Mouse (Mus musculus) gastrocnemius, adult 2 months (tissue): Measurements from ENCODE around the gene Ddx3x. TPM values are rescaled to one million over a fixed set of nuclear protein-coding genes. Genes with fewer than 3 reads are reported as not detected.
A peak's percentile ranks its signal among the peaks of the same experiment; 100 is the strongest.

Experiments
- DNase-seq: peaks from one replicate; pipeline ENCODE4 v3.0.0; 2022
- H3K27ac ChIP-seq: fragments of 200-600 bp; 2 replicates; pipeline ENCODE4 v1.8.1; 2022; ENCODE audit warnings: mild to moderate bottlenecking
- H3K4me3 ChIP-seq: fragments of 200-600 bp; 2 replicates; pipeline ENCODE4 v1.8.1; 2022; ENCODE audit warnings: mild to moderate bottlenecking, moderate library complexity
- CTCF ChIP-seq: fragments of 200-600 bp; IDR thresholded peaks from 2 replicates; pipeline ENCODE4 v1.8.1; 2022; ENCODE audit warnings: antibody characterized with exemption, mild to moderate bottlenecking, moderate library complexity
- intact Hi-C: fragments of 180-260 bp; cut with DNase I; formaldehyde crosslinking; loops from one replicate; pipeline ENCODE4 v1.15.1; 2025
- total RNA-seq, 2 experiments: library from RNA; stranded (reverse); gene quantifications; 2 replicates each; pipeline ENCODE4 v1.2.3; 2021

Gene Ddx3x
- total RNA-seq, 2 experiments from 2014 or later, result 138 to 199 TPM

DNA sequence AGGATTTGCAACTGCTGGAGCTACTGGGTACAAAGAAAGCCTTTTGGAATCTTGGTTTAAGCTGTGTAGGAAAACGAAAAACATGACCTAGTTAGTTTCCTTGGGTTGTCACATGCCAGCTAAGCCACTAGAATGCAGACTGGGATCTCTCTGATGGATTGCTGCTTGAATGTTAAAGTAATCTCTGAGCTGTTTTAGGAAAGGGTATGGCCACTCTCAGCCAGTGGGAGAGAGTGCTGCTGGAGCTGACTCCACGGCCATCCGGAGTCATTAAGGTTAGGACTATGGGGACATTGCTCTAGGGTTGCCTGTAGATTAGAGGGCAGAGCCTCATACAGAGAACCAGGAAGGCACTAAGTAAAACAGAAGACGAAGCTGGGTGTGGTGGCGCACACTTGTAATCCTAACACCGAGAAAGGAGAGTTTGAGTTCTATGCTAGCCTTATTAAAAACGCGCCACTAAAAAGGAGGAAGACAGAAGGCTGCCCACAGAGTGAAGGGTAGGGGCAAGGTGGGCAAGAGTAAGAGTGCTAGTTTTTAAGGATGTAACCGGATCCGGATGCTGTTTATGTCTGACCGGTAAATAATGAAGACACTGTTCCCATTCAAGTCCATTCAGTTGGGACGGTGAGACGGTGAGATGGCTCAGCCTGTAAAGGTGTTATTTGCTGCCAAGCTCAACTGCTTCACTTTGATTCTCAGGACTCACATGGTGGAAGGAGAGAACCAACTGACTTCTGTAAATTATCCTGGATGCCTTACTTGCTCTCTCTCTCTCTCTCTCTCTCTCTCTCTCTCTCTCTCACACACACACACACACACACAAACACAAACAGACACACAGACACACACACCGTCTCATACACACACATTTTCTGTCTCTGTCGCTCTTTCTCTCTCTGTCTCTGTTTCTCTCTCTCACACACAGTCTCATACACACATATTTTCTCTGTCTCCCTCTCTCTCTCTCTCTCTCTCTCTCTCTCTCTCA lies 37.3 kb upstream of the Ddx3x start:
- intact Hi-C loops, result loop anchor here (1.0 kb wide), 1 partner anchor 37 kb away; the partner anchor contains the start of gene Ddx3x
- no peak for DNase-seq

DNA sequence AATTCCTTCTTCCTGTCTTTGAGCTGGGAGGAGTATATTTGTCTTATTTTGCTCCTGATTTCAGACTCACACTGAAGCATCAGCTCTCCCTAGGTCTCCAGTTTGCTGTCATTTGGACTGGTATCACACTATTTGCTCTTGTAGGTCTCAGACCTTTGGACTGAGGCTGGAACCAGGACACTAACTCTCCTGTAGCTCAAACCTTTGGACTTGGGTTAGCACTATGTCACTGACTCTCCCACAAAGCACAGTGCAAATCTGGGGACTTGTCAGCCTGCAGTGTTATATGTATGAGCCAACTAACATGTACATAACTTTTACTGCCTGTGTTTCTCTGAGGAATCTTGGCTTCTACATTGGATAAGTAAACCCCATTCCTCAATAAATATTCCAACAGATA lies 36.2 kb upstream of the Ddx3x start:
- intact Hi-C loops, result loop anchor here (1.0 kb wide), 1 partner anchor 36 kb away; the partner anchor contains the start of gene Ddx3x
- H3K27ac ChIP-seq, result peak overlapping the region; percentile 3
- no peak for DNase-seq
- H3K4me3 ChIP-seq, result no peak overlapping the region
- TF ChIP-seq CTCF, result no peak

More for the DNA sequence above, 37.3 kb upstream of the Ddx3x start:
- TF ChIP-seq CTCF, result no peak
- Histone ChIP-seq H3K4me3 (peak overlapping the region; percentile 69), H3K27ac (peak overlapping the region; percentile 84)

DNA sequence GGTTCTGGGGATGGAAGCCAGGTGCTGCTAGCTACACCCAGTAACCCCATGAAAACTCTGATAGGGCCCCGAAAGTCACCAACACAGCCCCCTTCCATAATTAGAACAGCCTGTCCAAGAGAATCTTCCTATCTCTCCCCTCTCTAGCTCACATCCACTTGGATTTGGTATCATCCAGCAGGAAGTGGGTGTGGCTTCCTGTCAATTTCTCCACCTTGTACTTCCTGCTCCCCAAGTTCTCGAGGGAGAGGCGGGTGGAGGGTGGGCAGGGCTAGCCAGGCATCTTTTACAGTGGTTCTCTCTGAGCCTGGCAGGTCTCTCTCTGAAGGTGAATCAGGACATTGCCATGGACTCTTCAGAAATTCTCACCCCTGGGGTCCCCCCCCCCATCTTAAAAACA lies 35.7 kb upstream of the Ddx3x start:
- TF ChIP-seq CTCF, result no peak
- intact Hi-C loops, result no loop called here
- H3K27ac ChIP-seq, result peak overlapping the region; percentile 3
- no peak for DNase-seq
- no peak overlapping the region for H3K4me3 ChIP-seq

DNA sequence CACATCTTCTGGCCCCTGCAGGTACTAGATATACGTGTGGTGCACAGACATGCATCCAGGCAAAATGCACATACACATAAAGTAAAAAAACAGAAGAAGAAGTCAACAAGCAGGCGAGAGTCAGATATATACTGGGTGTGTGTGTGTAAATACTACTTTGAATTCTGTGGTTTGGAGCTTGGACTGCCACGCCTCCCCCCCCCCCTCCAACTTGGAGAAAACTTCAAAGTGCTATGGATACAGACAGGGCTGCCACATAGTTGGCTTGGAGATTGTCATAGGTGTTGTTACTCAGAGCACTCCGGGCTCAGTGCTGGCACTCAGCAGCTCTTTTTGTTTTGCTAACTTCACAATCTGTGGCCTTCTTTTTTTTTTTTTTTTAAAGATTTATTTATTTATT lies 29.1 kb upstream of the Ddx3x start:
- no peak overlapping the region for H3K4me3 ChIP-seq
- H3K27ac ChIP-seq, result no peak overlapping the region
- no peak for DNase-seq
- no peak for TF ChIP-seq CTCF
- intact Hi-C loops, result no loop called here

DNA sequence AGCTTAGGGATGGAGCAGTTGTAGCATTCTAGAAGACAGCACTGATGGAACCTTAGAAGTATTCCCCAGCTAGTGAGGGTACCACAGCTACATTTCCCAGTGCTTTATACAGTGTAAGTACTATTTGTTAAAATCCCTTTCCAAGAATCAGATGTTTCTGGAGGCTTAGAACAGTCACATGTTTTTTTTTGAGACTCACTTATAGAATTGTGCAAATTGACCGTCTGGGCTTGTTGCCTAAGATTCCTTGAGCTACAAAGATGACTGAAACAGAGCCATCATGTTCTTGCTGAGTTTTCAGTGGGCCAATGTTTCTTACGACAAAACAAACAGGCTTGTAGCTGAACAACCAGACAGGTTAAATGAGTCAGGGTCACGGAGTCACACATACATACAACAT lies 26.5 kb upstream of the Ddx3x start:
- DNase-seq, result no peak
- Histone ChIP-seq H3K27ac (no peak overlapping the region), H3K4me3 (no peak overlapping the region)
- TF ChIP-seq CTCF, result no peak
- intact Hi-C loops, result no loop called here

DNA sequence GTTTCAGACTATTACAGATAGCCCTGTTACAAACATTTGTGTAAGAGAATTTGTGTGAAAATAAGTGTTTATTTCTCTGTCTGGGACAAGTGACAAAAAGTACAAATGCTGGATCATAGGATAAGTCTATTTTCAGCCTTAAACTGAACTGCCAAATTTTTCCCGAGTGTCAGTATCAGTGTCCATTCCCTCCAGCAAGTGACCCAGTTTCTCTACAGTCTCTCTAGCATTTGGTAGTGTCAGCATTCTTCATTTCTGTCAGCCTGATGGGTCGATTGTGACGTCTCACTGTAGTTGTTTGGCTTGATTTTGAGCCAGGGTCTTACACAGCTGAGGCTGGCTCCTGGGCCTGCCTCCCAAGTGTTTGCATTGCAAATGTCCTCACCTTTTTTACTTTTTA lies 17.4 kb upstream of the Ddx3x start:
- intact Hi-C loops, result no loop called here
- no peak for DNase-seq
- Histone ChIP-seq H3K4me3 (no peak overlapping the region), H3K27ac (peak overlapping the region; percentile 66)
- no peak for TF ChIP-seq CTCF

DNA sequence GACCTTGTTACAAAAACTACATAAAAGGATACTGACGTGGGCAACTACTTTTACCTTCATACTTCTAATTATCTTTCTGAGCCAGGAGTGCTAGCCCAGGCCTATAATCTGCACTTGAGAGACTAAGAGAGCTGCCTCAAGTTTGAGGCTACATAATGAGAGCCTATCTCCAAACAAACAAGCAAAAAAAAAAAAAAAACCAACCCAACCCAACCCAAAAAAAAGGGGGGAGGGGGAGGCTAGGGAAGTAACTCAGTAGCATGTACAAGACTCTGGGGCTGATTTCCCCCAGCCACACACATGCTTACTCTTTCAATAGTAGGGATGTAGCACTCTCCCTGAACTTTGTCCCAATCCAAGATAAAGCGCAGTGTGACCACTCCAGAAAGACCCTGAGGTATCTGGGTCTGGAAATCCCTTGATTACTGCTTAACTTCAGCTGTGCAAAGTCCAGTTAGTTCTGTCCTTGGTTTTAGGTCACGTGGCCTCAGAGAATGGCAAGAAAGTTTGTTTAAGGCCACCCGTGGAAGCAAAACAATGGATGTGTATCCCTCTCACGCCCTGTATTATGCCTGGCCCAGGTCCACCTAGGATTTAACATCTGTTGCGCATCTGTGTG lies 5.1 kb upstream of the Ddx3x start:
- no peak for DNase-seq
- TF ChIP-seq CTCF, result no peak
- intact Hi-C loops, result no loop called here
- H3K4me3 ChIP-seq, result no peak overlapping the region
- H3K27ac ChIP-seq, result no peak overlapping the region

DNA sequence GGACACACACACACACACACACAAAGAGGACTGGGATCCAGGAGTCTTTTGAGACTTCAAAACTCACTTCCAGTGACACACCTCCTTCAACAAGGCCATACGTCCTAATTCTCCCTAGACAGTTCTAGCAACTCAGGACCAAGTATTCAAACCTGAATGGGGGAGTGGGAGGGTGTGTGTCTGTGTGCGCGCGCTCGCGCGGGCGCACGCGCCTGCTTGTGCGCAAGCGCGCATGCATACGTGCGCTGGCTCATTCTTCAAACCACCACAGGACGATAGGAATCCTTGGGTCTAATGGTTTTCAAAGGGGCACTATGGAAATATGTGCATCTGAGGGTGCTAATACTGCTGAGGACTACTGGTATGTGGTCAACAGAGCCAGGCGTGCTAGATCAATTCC lies 1.8 kb upstream of the Ddx3x start:
- no peak for TF ChIP-seq CTCF
- intact Hi-C loops, result no loop called here
- Histone ChIP-seq H3K4me3 (no peak overlapping the region), H3K27ac (no peak overlapping the region; the same call in 1 of the 2 replicates)
- DNase-seq, result no peak

DNA sequence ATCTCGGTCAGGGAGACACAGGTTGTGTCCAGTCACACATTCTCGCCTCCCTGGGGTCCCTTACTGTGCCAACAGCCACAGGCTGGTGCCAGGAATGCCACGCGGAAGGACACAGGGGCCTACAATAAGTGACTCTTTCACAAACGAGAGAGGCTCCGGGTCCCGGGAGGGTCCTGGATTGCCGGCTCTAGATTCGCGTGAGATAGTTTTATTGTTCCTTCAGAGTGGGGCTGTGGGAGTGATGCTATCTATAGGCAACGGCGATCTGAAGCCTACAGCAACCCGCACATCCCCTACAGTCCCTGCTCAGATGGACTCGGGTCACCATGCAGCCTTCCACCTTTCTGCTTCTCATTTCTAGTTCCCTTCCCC lies 747 bp upstream of the Ddx3x start:
- no peak for TF ChIP-seq CTCF
- peak overlapping the region; percentile 100 for H3K27ac ChIP-seq
- peak overlapping the region; percentile 93 for H3K4me3 ChIP-seq
- peak; percentile 52 for DNase-seq
- intact Hi-C loops, result loop anchor here (1.0 to 10.0 kb wide), 3 partner anchors 36 to 182 kb away; no protein-coding TSS in a partner anchor

DNA sequence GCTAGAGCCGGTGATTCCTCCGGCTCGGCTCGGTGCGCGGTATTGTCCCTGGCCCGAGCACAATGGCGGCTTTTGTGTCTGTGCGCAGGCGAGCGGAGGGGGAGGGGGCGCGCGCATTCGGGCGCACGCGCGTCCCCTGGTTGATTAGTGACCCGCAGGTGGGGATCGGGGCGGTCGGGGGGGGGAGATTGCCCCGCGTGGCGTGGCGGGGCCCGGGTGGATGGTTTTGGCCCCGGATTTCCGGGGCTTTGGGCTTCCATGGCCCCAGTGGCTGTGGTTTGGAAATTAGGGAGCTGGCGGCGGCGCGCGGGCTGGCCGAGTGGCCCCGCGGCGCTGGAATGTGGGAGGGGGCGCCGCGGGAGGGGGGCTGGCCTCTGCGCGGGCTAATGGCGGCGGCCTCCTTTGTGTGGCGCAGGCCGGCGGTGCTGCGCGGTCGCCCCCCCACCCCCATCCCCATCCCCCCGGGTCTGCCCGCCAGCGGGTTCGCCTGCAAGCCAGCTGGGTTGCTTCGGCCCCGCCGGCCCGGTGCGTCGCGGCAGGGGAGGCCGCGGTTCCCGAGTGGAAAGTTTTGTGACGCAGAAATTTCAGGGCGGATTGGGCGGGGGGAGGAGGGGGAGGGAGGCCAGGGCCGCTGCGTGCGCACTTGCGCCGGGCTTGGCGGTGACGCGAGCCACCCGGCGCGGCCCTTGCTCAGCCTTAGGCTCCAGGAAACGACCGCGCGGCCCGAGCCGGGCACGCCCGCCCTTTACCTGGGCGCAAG lies 739 bp downstream of the Ddx3x start:
- intact Hi-C loops, result loop anchor here (5.0 to 10.0 kb wide), 2 partner anchors 63 to 181 kb away; no protein-coding TSS in a partner anchor
- peak overlapping the region; percentile 93 for H3K4me3 ChIP-seq
- H3K27ac ChIP-seq, result peak overlapping the region; percentile 100
- peak; percentile 80 for DNase-seq
- no peak for TF ChIP-seq CTCF

DNA sequence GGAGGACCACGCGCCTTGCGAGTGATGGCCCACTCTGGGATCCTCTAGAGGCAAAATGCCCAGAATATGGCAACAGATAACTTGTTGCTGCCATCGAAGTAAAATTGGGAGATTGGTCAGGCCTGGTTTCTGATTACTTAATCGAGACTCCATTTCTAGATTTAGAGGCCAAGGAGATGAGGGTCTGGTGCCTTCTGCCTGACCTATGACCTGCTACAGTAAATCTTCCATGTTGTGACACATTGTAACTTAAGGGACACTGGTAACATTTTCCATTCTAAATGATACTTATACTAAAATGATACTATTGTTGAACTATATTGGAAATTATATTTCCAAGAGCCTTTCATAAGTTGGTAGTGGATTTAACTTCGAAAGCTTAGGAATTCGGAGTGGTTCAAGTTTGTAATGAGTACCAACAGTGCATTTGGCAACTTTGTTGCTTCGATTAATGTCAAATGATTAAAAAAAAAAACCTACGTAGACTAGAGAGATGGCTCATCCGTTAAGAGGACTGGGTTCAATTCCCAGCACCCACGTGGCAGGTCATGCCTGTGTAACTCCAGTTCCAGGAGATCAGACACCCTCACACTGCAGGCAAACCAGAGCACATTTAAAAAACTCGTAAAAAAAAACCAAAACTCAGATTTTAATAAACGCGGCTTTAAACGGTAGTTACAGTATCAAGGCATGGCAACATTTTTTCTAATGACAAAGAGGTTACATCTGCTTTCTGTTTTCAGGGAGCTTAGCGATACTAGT lies 1.5 kb downstream of the Ddx3x start:
- Histone ChIP-seq H3K27ac (peak overlapping the region; percentile 100), H3K4me3 (peak overlapping the region; percentile 93)
- TF ChIP-seq CTCF, result no peak
- intact Hi-C loops, result loop anchor here (5.0 to 10.0 kb wide), 2 partner anchors 63 to 180 kb away; no protein-coding TSS in a partner anchor
- DNase-seq, result no peak

DNA sequence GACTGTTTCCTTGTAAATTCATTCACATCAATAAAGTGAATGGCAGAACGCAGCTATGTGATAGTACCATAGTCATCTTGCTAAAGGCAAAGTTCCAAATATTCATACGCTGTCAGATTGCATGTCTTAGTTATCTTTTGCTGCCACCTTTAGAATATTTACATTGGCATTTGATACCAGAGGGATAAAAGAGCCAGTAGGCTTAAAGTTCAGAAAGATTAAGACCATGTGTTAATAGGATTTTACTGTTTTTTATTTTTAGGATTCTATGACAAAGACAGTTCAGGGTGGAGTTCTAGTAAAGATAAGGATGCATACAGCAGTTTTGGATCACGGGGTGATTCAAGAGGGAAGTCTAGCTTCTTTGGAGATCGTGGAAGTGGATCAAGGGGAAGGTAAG lies 5.0 kb downstream of the Ddx3x start:
- TF ChIP-seq CTCF, result no peak
- intact Hi-C loops, result loop anchor here (10.0 kb wide), 1 partner anchor 59 kb away; no protein-coding TSS in a partner anchor
- no peak for DNase-seq
- Histone ChIP-seq H3K4me3 (peak overlapping the region; percentile 93), H3K27ac (no peak overlapping the region)
